Mouse (Mus musculus) G1E (cell line): ENCODE results near the gene Tssc4.

ENCODE experiments used
- CTCF ChIP-seq: IDR thresholded peaks from 2 replicates; pipeline ENCODE4 v1.5.1; 2012; ENCODE audit warnings: low read depth, low read length, inconsistent platforms, mixed read lengths
- GATA1 ChIP-seq: IDR thresholded peaks from 2 replicates; pipeline ENCODE4 v1.6.1; 2012; ENCODE audit warnings: borderline replicate concordance, low read length, inconsistent platforms, mixed read lengths
- GATA2 ChIP-seq: IDR thresholded peaks from 2 replicates; pipeline ENCODE4 v1.6.1; 2012; ENCODE audit warnings: low read depth, low read length, inconsistent platforms, borderline replicate concordance
- POLR2AphosphoS5 ChIP-seq: IDR thresholded peaks from 2 replicates; pipeline ENCODE4 v1.6.1; 2012; ENCODE audit warnings: low read depth, low read length, inconsistent platforms; ENCODE audit not compliant: insufficient replicate concordance
- TAL1 ChIP-seq: conservative IDR thresholded peaks from 2 replicates; pipeline ENCODE4 v1.6.1; 2012; ENCODE audit warnings: low read depth, low read length, inconsistent platforms, mixed read lengths

DNA sequence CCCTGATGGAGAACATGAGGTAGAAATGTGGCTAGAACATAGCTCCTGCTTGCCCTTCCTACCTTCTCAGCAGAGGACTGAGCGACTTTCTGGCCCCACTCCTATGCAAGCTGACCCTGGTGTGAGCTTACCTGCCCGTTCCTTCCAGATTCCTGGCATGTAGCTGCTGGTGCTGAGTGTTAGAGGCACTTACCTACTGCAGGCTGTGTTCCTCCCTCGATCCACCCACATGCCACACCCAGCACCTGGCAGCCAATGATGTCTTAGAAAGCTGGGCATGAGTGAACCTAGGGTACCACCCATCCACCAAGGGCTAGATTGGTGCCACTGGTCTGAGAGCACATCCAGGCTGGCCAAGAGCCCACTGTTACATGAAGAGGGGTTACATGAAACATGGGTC is 24.8 kb downstream of the Tssc4 start:
- TF ChIP-seq CTCF, result peak; percentile 0; the same call in 1 of the 2 replicates
- TF ChIP-seq GATA1, result no peak
- TF ChIP-seq POLR2AphosphoS5, result no peak
- TF ChIP-seq GATA2, result no peak
- no peak for TF ChIP-seq TAL1
